Mouse (Mus musculus) midbrain, embryonic 11.5 days (tissue): ENCODE results near the gene Gm17349. TPM values are rescaled to one million over a fixed set of nuclear protein-coding genes. Genes with fewer than 3 reads are reported as not detected.
A peak's percentile ranks its signal among the peaks of the same experiment; 100 is the strongest.
"Not testable (repeated sequence)": the region's sequence is repeated elsewhere in the genome, so short reads cannot be mapped to it uniquely, and the experiment has no call there.

ENCODE experiments used
- ATAC-seq: fragments of 200-750 bp; cut with Nextera tagmentation; 2 replicates; pipeline ENCODE4 v1.8.0; 2017; ENCODE audit warnings: moderate TSS enrichment, moderate library complexity; ENCODE audit not compliant: low FRiP score
- DNase-seq: peaks from one replicate; pipeline ENCODE4 v3.0.0; 2015; ENCODE audit warnings: low spot score; ENCODE audit errors: missing footprints
- H3K27ac ChIP-seq: fragments of 300-500 bp; sonication (generic); 2 replicates; pipeline ENCODE4 v1.5.1; 2014; ENCODE audit warnings: low read depth, low read length
- H3K27me3 ChIP-seq: fragments of 300-500 bp; sonication (generic); 2 replicates; pipeline ENCODE4 v1.6.1; 2014; ENCODE audit warnings: mild to moderate bottlenecking, low read length, moderate library complexity, mixed read lengths; ENCODE audit not compliant: control insufficient read depth, insufficient read depth
- H3K36me3 ChIP-seq: fragments of 300-500 bp; sonication (generic); 2 replicates; pipeline ENCODE4 v1.6.1; 2014; ENCODE audit warnings: mild to moderate bottlenecking, low read length, moderate library complexity, mixed read lengths; ENCODE audit not compliant: control insufficient read depth, insufficient read depth
- H3K4me1 ChIP-seq: fragments of 300-500 bp; sonication (generic); 2 replicates; pipeline ENCODE4 v1.6.1; 2014; ENCODE audit warnings: low read length; ENCODE audit not compliant: control insufficient read depth, insufficient read depth
- H3K4me2 ChIP-seq: fragments of 300-500 bp; sonication (generic); 2 replicates; pipeline ENCODE4 v1.6.1; 2014; ENCODE audit warnings: mild to moderate bottlenecking, moderate library complexity
- H3K4me3 ChIP-seq: fragments of 300-500 bp; sonication (generic); 2 replicates; pipeline ENCODE4 v1.5.1; 2014; ENCODE audit warnings: low read depth, low read length
- H3K9ac ChIP-seq: fragments of 300-500 bp; sonication (generic); 2 replicates; pipeline ENCODE4 v1.6.1; 2014; ENCODE audit warnings: low read length
- H3K9me3 ChIP-seq: fragments of 300-500 bp; sonication (generic); 2 replicates; pipeline ENCODE4 v1.6.1; 2016; ENCODE audit warnings: low read length; ENCODE audit not compliant: control insufficient read depth
- WGBS: fragments of 180-500 bp; shearing (Covaris S2); extraction: QIAGEN DNeasy Blood & Tissue Kit; methylation state at CpG from one replicate; pipeline ENCODE4 v1.1.7; 2014; 5-methylcytosine and 5-hydroxymethylcytosine counted together
- polyA plus RNA-seq: library from polyadenylated mRNA; unstranded; fragments of >200 nt; fragmentation: Nextera tagmentation; extraction: Ambion mirVana; gene quantifications from 2 replicates; pipeline ENCODE4 v1.2.1, GENCODE M21; 2014

The Gm17349 gene
- polyA plus RNA-seq, 1 experiment from 2014 or later, result not detected

DNA sequence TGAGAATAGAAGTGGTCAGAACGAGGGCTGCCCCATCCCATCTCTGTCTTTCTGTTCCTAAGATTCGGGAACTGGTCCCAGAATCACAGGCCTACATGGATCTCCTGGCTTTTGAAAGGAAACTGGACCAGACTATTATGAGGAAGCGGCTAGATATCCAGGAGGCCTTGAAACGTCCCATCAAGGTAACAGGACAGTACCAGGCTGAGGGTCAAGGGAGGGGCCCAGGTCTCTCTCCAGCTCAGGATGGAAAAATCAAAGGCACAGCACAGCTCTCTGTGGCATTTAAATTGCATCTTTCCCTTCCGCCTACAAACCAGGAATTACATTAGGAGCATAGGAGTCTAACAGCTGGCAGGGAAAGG lies 1.6 kb downstream of the Gm17349 start:
- Histone ChIP-seq H3K27ac (peak overlapping the region; percentile 81; the same call in 1 of the 2 replicates), H3K4me3 (peak overlapping the region; percentile 92), H3K4me2 (peak overlapping the region; percentile 84), H3K4me1 (peaks cover 24% of the 10 kb centered on the region), H3K27me3 (no peaks in the 10 kb centered on the region), H3K9me3 (no peaks in the 10 kb centered on the region), H3K36me3 (peaks cover 17% of the 10 kb centered on the region), H3K9ac (peak overlapping the region; percentile 98)
- no peak for DNase-seq
- 70% methylated on average over 5 of the region's 5 CpGs for WGBS
- ATAC-seq, result no peak

DNA sequence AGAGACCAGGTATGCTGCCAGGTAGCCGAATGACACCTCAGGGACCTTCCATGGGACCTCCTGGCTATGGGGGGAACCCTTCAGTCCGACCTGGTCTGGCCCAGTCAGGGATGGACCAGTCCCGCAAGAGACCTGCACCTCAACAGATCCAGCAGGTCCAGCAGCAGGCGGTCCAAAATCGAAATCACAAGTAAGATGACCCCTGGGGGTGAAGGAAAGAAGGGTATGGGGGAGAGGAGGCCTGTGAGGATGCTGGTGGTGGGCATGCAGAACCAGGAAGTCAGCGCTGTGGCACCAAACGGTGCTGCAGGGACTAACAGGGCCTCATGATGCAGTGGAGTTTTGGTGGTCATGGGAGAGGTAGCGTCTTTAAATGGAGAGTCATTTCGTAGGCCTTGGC lies 2.2 kb downstream of the Gm17349 start:
- Histone ChIP-seq H3K27me3 (no peaks in the 10 kb centered on the region), H3K36me3 (peaks cover 14% of the 10 kb centered on the region), H3K4me1 (peaks cover 26% of the 10 kb centered on the region), H3K9me3 (no peaks in the 10 kb centered on the region), H3K4me2 (peak overlapping the region; percentile 84), H3K9ac (peak overlapping the region; percentile 98), H3K27ac (peak overlapping the region; percentile 54), H3K4me3 (peak overlapping the region; percentile 92)
- ATAC-seq (no peak), DNase-seq (no peak)
- WGBS, result 63% methylated on average over 9 of the region's 9 CpGs

DNA sequence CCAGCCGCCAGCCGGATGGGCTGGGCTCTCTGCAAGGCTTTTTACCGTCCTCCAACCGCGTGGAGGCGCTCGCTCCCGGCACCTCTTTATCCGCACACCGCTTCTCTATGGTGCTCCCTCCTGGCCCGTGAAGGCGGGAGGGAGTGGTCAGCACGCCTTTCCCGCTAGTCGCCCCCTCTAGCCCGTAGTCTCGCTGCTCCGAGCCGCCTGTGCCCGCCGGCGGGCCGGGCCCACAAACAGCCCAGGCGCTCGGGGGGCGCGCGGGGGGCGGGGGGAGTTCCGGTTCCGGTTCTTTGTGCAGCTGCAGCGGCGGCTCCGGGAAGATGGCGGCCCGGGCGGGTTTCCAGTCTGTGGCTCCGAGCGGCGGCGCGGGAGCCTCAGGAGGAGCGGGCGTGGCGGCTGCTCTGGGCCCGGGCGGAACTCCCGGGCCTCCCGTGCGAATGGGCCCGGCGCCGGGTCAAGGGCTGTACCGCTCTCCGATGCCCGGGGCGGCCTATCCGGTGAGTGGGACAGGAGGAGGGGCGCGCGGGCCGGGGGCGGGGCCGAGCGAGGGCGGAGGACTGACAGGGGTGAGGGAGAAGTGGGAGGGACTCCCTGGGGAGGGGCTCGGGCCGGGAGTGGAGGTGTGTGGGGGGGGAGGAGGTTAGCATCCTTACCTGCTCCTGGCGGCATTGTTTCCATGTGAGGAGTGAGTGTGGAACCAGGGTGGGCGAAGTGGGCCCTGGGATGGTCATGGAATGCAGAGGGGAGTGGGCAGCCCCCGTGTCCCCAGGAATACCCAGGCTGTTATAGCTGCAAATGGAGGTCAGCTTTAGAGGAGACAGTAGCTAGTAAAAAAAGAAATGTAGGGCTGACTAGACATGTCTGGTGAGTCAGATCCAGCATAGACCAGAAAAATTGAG lies 3.0 kb downstream of the Gm17349 start, which contains the start of gene Smarcd1:
TSS of gene Smarcd1 (plus strand) at position 131 of the 902 bp plus-strand sequence.
- peak within 1 kb of the TSS; percentile 98 for H3K9ac ChIP-seq
- peaks cover 8% of the 10 kb centered on the region for H3K36me3 ChIP-seq
- H3K4me1 ChIP-seq, result peaks cover 26% of the 10 kb centered on the region
- H3K4me2 ChIP-seq, result peak within 1 kb of the TSS; percentile 84
- peak within 1 kb of the TSS; percentile 93 for H3K27ac ChIP-seq
- H3K27me3 ChIP-seq, result no peaks in the 10 kb centered on the region
- peak within 1 kb of the TSS; percentile 92 for H3K4me3 ChIP-seq
- H3K9me3 ChIP-seq, result no peaks in the 10 kb centered on the region
- WGBS, result 1% methylated on average over 59 of the region's 71 CpGs
- ATAC-seq, result peak; percentile 97
- peak; percentile 100 for DNase-seq

DNA sequence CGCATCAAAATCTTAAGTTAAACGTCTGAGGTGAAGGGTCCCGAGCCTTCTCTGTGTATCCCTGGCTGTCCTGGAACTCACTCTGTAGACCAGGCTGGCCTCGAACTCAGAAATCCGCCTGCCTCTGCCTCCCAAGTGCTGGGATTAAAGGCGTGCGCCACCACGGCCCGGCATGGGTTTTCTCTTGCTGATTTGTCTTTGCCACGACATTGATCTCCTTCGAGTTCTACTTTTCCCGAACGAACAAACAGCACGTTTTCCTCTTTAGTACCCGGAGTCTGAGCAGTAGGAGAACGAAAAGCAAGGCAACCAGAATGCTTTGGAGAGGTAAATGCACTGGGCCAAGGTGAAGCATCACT lies 3.7 kb downstream of the Gm17349 start:
- ATAC-seq, result peak; percentile 2; the same call in 1 of the 2 replicates
- H3K9me3 ChIP-seq, DNase-seq, H3K36me3 ChIP-seq, H3K27me3 ChIP-seq: not testable (repeated sequence)
- 48% methylated on average over 16 of the region's 16 CpGs for WGBS
- H3K4me1 ChIP-seq, result peaks cover 26% of the 10 kb centered on the region
- H3K9ac ChIP-seq, result peak overlapping the region; percentile 98; the same call in 1 of the 2 replicates
- H3K27ac ChIP-seq, result peak overlapping the region; percentile 93; the same call in 1 of the 2 replicates
- H3K4me3 ChIP-seq, result peak overlapping the region; percentile 92
- peak overlapping the region; percentile 24; the same call in 1 of the 2 replicates for H3K4me2 ChIP-seq

DNA sequence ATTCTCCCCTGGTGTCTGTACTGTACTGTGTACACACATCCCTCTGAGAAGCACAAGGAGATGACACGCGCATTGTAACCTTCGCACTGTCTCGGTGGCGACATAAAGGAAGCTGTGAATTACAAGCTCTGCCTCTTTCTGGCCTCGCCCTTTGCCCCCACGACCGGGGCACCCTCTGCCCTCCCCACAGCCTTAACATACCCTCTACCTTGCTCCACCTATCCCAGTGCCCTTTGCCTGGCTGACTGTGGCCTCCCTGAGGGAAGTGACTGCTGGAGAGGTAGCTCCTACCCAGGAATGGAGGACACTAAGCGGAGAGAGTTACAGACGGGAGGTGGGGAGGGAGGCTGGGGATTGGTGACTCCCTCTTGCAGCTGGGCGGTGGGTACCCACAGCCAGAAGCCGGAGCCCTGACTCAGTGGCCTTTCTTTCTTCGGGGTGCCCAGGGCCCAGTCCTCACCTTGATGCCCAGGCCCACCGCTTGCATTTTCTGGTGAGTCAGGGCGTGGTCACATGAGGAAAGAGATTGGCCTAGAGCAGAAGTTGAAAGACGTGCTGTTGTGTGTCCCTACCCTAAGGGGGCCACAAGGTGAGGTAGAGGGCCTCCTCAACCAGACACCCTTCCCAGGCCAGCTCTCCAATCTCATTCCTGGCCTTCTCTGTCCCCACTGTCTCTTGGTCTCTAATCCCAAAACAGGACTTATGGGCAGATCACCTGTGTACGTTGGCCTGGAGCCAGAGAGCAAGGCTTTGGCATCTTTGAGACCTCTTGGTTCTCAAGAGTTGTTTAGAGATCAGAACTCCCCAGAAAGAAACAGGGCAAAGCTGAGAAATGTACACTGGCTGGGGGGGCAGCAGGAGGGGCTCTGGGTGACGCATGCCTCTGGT lies 4.8 kb downstream of the Gm17349 start:
- Histone ChIP-seq H3K27me3 (0 out of 2 replicates have a peak, but pooled peaks cover 2% of the 10 kb centered on the region), H3K4me1 (peaks cover 26% of the 10 kb centered on the region), H3K9me3 (no peaks in the 10 kb centered on the region), H3K27ac (no peak overlapping the region), H3K9ac (no peak overlapping the region), H3K36me3 (no peaks in the 10 kb centered on the region), H3K4me3 (no peak overlapping the region), H3K4me2 (no peak overlapping the region)
- no peak for ATAC-seq
- DNase-seq, result no peak
- WGBS, result 86% methylated on average over 18 of the region's 18 CpGs

DNA sequence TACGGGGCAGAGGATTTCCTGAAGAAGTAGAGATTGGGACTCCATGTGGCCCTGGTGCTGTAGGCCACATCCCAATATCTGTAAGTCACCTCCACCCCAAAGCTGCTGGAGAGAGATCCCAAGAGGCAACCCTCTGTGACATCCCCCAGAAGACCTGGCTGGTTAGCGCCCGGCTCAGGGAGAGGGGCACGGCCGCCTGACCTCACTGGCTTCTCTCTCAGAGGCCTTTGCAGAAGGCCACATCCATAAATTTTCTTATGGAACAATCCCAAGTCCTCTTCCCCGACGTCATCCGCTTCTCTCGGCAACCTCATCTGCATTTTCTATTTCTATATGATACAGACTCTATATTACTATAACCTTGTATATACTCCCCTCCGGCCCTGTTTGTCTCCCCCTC lies 5.6 kb downstream of the Gm17349 start:
- Histone ChIP-seq H3K4me1 (peaks cover 22% of the 10 kb centered on the region), H3K4me2 (no peak overlapping the region), H3K27ac (no peak overlapping the region), H3K9ac (no peak overlapping the region), H3K9me3 (no peaks in the 10 kb centered on the region), H3K27me3 (0 out of 2 replicates have a peak, but pooled peaks cover 2% of the 10 kb centered on the region), H3K36me3 (no peaks in the 10 kb centered on the region), H3K4me3 (no peak overlapping the region)
- DNase-seq (no peak), ATAC-seq (no peak)
- 90% methylated on average over 10 of the region's 10 CpGs for WGBS

DNA sequence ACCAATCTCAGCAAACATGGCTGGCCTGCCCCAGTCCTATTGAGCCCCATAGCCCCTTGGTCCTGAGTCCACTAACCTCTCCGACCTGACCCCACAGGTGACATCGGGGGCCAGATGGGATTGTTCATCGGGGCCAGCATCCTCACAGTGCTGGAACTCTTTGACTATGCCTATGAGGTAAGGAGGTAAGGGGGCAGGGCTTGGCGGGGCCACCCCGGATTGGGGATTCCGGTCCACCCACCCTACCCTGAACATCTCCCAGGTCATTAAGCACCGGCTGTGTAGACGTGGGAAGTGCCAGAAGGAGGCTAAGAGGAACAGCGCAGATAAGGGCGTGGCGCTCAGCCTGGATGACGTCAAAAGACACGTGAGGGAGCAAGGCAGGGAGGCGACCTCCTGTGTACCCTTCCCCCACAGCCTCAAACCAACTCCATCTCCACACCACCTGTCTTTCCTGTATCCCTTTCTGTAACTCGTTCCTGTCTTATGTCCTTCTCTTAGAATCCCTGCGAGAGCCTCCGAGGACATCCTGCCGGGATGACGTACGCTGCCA lies 6.7 kb downstream of the Gm17349 start:
- H3K27me3 ChIP-seq, result 0 out of 2 replicates have a peak, but pooled peaks cover 2% of the 10 kb centered on the region
- no peak overlapping the region for H3K9ac ChIP-seq
- no peak overlapping the region for H3K4me2 ChIP-seq
- no peaks in the 10 kb centered on the region for H3K36me3 ChIP-seq
- no peak overlapping the region for H3K4me3 ChIP-seq
- ATAC-seq, result no peak
- no peak for DNase-seq
- 47% methylated on average over 20 of the region's 20 CpGs for WGBS
- H3K27ac ChIP-seq, result no peak overlapping the region
- H3K9me3 ChIP-seq, result no peaks in the 10 kb centered on the region
- peaks cover 15% of the 10 kb centered on the region for H3K4me1 ChIP-seq

DNA sequence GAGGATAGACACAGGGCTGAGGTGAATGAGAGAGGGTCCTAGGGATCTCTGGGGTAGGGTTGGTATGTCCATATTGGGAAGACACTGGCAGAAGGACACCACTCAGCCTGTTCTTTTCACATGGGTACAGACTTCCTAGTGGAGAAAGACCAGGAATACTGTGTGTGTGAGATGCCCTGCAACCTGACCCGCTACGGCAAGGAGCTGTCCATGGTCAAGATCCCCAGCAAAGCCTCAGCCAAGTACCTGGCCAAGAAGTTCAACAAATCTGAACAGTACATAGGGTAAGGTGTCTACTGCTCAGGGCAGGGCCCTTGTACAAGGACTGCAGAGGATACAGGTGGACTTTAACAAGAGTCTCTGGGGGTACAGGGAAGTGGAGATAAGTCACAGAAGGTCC lies 8.0 kb downstream of the Gm17349 start:
- 43% methylated on average over 2 of the region's 2 CpGs for WGBS
- Histone ChIP-seq H3K4me2 (no peak overlapping the region), H3K9ac (no peak overlapping the region), H3K36me3 (no peaks in the 10 kb centered on the region), H3K4me3 (no peak overlapping the region), H3K9me3 (no peaks in the 10 kb centered on the region), H3K4me1 (peaks cover 6% of the 10 kb centered on the region; the same call in 1 of the 2 replicates), H3K27me3 (0 out of 2 replicates have a peak, but pooled peaks cover 2% of the 10 kb centered on the region), H3K27ac (no peak overlapping the region)
- DNase-seq, result no peak
- ATAC-seq, result no peak
